Mouse (Mus musculus) bone marrow macrophage, adult 2 months (primary cell): ENCODE measurements around the gene Ubr4.

Experiments
- CTCF ChIP-seq: IDR thresholded peaks from 2 replicates; pipeline ENCODE4 v1.5.1; 2012; ENCODE audit warnings: low read depth, mild to moderate bottlenecking, low read length, moderate library complexity
- POLR2A ChIP-seq: IDR thresholded peaks from 2 replicates; pipeline ENCODE4 v1.6.1; 2012; ENCODE audit warnings: mild to moderate bottlenecking, low read depth, low read length, borderline replicate concordance

GRCm38 (mm10) chr4:139488325-139488724, 135.9 kb downstream of the Ubr4 start:
- no peak for TF ChIP-seq CTCF
- TF ChIP-seq POLR2A: no peak
